Mouse (Mus musculus) lung, adult 2 months (tissue): ENCODE measurements at regions not wholly inside any gene's neighbourhood (a gene's known extent, or its start where the extent isn't known, plus 50 kb on each side); places are given as distances from the start of the nearest gene placed in this dataset.

Source experiments
- CTCF ChIP-seq: fragments of 200-500 bp; IDR thresholded peaks from 2 replicates; pipeline ENCODE4 v1.5.1; 2011; ENCODE audit warnings: mild to moderate bottlenecking, low read length, control low read depth; ENCODE audit not compliant: insufficient read depth
- POLR2A ChIP-seq: fragments of 200-500 bp; IDR thresholded peaks from 2 replicates; pipeline ENCODE4 v1.6.1; 2011; ENCODE audit warnings: low read depth, mild to moderate bottlenecking, control low read depth, low read length, borderline replicate concordance; ENCODE audit errors: extremely low read depth

- TF ChIP-seq CTCF (no peak), POLR2A (no peak)
These were observed 125.1 kb downstream of the Cryba4 start for GRCm38 (mm10) chr5:112127171-112127570.
